Mouse (Mus musculus) lung, adult 2 months (tissue): Measurements from ENCODE around the gene Foxn3. TPM values are rescaled to one million over a fixed set of nuclear protein-coding genes. Genes with fewer than 3 reads are reported as not detected.

Source experiments
- DNase-seq: peaks from one replicate; pipeline ENCODE4 v3.0.0; 2022
- H3K4me1 ChIP-seq: fragments of 200-500 bp; 2 replicates; pipeline ENCODE4 v1.6.1; 2011; ENCODE audit warnings: low read length; ENCODE audit not compliant: control insufficient read depth, insufficient read depth
- H3K4me3 ChIP-seq: fragments of 200-500 bp; replicated peaks from 2 replicates; pipeline ENCODE3; 2011; ENCODE audit warnings: low read depth, mild to moderate bottlenecking, control low read depth, low read length; ENCODE audit errors: extremely low read depth
- CTCF ChIP-seq: fragments of 200-500 bp; IDR thresholded peaks from 2 replicates; pipeline ENCODE4 v1.5.1; 2011; ENCODE audit warnings: mild to moderate bottlenecking, low read length, control low read depth; ENCODE audit not compliant: insufficient read depth
- POLR2A ChIP-seq: fragments of 200-500 bp; IDR thresholded peaks from 2 replicates; pipeline ENCODE4 v1.6.1; 2011; ENCODE audit warnings: low read depth, mild to moderate bottlenecking, control low read depth, low read length, borderline replicate concordance; ENCODE audit errors: extremely low read depth
- WGBS: fragments of 180-500 bp; shearing (Covaris S2); methylation state at CpG from one replicate; pipeline ENCODE4 v1.1.7; 2018; 5-methylcytosine and 5-hydroxymethylcytosine counted together
- polyA plus RNA-seq: library from polyadenylated mRNA; depleted of rRNA; stranded (reverse); fragments of >200 nt; gene quantifications from 2 replicates; pipeline ENCODE4 v1.2.3, GENCODE M21; 2012

Foxn3 gene
- polyA plus RNA-seq, 1 experiment: 48.2 TPM

DNA sequence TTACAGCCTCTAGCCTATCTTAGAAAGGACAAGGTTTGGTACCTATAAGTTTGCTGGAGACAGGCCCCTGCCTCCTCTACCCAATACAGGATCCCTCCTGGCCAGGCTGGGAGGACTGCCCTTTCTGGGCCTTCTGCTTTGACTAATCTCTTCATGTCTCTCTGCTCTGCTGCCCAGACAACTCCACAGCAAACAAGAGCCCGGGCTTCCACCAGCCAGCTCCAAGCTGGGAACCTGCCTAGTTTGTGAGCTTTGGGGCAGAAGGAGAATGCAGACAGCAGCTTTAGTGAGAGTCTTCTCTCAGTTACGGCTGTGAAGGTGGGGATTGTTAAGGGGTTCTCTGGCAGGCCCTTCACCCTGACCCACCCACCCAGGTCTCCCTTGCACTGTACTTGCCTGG lies 330.0 kb downstream of the Foxn3 start:
- Histone ChIP-seq H3K4me1 (peaks cover 3% of the 10 kb centered on the region; the same call in 1 of the 2 replicates), H3K4me3 (no peak overlapping the region)
- TF ChIP-seq CTCF: no peak
- no peak for TF ChIP-seq POLR2A
- DNase-seq: no peak
- WGBS: 79% methylated on average over 2 of the region's 2 CpGs

DNA sequence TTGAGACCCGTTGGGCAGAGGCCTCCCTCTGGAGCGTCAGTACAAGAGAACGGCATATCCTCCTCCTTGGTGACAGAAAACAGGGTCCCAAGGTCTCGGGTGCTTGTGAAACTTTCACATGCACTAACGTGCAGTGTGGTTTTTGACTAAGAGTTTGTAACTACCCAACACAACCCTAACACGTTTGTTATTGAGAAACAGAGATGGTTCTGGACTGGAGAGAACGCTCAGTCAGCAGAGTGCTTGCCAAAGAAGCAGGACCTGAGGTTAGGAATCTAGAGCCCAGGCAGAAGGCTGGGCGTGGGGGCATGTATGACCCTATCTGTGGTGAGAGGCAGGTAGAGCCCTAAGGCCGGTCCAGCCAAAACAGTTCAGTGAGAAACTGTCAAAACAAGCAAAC lies 330.9 kb downstream of the Foxn3 start:
- TF ChIP-seq CTCF (no peak), POLR2A (no peak)
- no peak for DNase-seq
- peaks cover 7% of the 10 kb centered on the region; the same call in 1 of the 2 replicates for H3K4me1 ChIP-seq
- 82% methylated on average over 9 of the region's 9 CpGs for WGBS
- no peak overlapping the region for H3K4me3 ChIP-seq

DNA sequence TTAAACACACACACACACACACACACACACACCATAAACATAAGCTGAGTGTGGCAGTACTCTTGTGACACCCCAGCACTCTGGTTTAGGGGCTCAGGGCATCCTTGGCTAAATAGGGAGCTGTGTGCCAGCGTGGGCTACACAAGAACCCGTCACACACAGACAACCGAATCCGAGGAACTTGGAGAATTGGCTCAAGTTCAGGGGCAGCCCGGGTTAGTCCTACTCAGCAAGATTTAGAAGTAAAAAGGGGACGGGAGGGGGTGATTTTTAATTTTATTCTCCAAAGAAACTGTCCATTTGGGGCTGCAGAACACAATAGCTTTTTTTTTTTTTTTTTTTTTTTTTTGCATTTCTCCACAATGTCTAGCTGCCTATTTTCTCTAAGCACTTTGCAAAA lies 332.1 kb downstream of the Foxn3 start:
- 58% methylated on average over 6 of the region's 6 CpGs for WGBS
- Histone ChIP-seq H3K4me1 (peaks cover 9% of the 10 kb centered on the region; the same call in 1 of the 2 replicates), H3K4me3 (no peak overlapping the region)
- no peak for TF ChIP-seq CTCF
- TF ChIP-seq POLR2A: no peak
- DNase-seq: no peak

DNA sequence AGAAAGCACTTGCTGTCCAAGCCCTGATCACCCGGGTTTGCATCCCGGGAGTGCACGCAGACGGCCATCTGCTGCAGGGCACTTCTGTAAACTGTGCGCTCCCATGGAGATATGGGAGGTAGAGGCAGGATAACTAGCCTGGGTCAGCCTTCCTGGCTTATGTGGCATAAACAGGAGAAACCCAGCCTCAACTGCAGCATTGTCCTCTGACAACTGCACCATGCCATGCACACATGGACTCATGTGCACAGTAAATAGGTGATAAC lies 332.7 kb downstream of the Foxn3 start:
- Histone ChIP-seq H3K4me3 (no peak overlapping the region), H3K4me1 (peaks cover 9% of the 10 kb centered on the region; the same call in 1 of the 2 replicates)
- WGBS: 87% methylated on average over 5 of the region's 5 CpGs
- no peak for TF ChIP-seq CTCF
- no peak for TF ChIP-seq POLR2A
- no peak for DNase-seq

DNA sequence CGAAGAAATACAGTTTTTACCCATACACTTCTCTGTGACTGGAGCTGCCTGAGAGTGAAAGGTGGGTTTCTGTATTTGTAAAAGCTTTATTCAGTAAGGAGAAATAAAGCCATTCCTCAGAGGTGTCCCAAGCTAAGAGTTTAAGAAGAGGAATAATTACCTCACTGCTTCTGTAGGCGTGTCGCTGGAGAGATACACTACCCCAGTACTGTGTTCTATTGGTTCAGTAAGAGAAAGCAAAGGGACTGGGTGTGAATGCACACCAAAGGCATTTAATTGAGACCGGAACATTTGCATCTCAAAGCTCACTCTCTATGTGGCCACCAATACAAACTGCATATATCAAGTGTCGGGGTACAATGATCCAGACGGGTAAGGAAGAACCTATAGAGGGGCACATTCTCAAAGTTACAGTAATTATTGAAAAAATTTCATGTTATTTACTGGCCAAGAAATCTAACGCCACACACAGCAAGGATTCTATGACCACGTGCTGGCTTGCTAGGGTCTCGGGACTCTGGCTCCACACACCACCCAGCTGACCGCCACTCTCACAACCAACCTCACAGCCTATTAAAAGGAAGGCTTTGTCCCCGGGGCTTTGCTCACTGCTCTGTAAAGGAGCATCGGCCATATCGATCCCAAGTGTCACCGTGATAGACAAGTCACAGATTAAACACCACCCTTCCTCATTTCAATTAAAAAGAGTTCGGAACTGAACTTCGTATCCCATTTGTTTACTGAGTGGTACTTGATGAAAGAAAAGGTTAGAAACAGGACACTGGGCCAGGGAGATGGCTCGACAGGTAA lies 333.2 kb downstream of the Foxn3 start:
- 85% methylated on average over 17 of the region's 17 CpGs for WGBS
- TF ChIP-seq CTCF (no peak), POLR2A (no peak)
- H3K4me1 ChIP-seq: peaks cover 9% of the 10 kb centered on the region; the same call in 1 of the 2 replicates
- no peak overlapping the region for H3K4me3 ChIP-seq
- no peak for DNase-seq

DNA sequence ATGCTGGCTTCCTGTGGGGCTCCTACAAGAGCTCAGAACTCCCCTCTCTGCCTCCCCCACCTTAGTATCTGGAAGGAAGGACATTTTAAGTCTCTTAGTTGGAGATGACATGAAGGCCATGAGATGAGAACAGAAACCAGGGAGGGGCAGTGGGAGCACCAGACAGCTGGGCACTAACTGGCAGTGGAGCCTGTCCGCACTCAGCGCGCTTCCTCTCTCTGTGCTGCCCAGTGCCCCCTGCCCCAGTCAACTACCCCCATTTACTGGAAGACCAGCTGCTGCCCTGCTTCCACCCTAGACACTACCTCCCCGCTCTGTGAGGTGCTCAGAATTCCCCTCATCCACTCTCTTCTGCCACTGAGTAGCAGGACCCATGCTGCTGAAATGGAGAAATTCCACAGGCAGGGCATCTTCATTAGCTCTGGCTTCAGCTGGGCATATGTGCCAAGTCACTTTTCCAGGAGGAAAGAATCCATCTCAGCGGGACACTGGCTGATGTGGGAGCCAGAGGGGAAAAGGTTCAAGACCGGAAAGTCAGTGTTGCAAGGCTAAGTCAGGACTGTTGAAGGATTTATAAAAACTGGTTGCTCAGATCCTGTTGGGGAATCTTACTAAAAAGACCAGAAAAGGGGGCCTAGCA lies 335.9 kb downstream of the Foxn3 start:
- Histone ChIP-seq H3K4me3 (no peak overlapping the region), H3K4me1 (0 out of 2 replicates have a peak, but pooled peaks cover 7% of the 10 kb centered on the region)
- DNase-seq: peak; percentile 7
- TF ChIP-seq POLR2A (no peak), CTCF (no peak)
- WGBS: 68% methylated on average over 6 of the region's 6 CpGs

DNA sequence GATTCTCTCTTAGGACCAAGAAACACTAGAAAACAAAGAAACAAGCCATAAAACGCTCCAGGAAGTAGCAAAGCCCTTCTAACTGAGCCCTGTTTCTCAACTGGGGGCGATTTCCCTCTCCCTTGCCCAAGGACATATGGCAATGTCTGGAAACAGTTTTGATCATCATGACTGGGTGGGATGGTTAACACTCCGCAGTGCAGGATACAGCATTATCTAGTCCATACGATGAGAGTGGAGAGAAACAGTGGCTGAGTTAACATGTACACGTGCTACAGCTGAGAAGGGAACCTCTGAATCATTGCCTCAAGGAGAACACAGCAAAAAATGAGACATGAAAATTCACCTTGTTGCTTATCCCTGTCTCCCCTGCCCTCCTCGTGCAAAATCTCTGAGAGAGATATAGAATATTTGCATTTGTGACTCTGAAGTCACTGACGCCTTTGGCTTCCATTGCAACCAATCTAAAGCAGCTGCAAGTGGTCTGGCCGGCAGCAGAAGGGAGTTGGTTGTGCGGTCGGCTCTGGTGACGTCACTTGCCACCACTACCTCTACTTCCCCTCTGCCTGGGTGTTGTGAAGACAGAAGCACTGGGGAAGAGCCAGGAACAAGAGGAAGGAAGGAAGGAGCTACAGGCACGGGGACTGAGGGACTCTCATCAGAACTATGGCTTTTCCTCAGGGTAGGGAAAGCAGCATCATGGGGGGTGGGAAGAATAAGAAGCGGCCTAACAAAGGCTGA lies 338.3 kb downstream of the Foxn3 start:
- DNase-seq: peak; percentile 10
- TF ChIP-seq POLR2A (no peak), CTCF (no peak)
- Histone ChIP-seq H3K4me1 (0 out of 2 replicates have a peak, but pooled peaks cover 7% of the 10 kb centered on the region), H3K4me3 (no peak overlapping the region)
- 61% methylated on average over 13 of the region's 13 CpGs for WGBS

DNA sequence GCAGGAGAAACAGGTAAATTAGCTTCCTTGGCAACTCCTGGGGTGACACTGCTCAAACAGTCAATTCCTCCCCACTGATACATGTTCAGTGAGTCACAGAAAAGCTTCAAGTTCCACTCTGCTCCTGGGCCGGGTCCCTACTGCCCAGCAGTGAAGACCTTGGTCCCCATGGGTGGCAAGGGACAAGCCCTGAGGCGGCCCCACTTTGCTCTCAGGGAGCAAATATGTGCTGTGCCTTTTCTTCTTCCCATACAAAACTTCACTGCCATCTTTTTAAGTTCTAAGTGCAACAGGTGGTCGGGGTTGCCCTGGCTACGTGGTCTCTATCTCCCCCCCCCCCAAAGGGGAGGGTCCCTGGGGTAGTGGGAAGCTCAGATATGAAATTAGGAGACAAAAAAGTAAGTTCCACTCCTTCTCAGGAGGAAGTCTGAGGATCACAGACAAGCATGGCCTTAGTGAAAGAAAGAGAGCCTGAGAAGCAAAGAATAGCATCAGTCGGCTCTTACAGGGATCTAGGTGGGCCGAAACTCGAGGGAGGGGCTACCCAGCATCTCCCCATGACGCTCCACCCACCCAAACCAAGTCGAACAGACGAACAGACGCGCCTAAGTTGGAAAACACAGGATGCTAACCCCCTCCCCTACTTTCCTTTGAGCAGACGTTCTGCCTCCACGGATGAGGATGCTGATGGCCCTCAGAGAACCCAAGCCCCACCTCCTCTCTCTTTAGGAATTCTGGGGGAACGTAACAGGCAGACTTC lies 342.1 kb downstream of the Foxn3 start:
- DNase-seq: no peak

DNA sequence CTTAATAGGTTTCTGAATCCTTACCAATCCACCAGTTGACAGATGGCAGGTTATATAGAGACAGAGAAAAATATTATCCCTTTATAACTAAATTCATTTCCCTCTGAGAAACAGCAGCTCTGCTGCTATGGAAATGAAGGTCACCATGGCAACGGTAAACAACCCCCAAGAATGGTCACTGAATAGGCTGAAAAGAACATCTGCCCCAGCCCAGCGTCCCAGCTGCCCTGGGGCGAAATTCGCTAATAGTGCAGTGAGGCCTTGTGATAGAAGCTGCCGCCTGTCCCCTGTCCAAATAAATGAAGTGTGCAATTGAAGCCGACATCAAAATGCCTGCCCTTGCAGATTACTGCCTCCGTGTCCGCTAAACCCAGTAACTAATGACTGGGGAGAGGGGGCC lies 343.0 kb downstream of the Foxn3 start:
- no peak for TF ChIP-seq CTCF
- no peak for TF ChIP-seq POLR2A
- Histone ChIP-seq H3K4me1 (peaks cover 24% of the 10 kb centered on the region), H3K4me3 (no peak overlapping the region)
- DNase-seq: no peak
- 67% methylated on average over 8 of the region's 8 CpGs for WGBS

More for the DNA sequence above, 342.1 kb downstream of the Foxn3 start:
- H3K4me1 ChIP-seq: peaks cover 17% of the 10 kb centered on the region
- H3K4me3 ChIP-seq: no peak overlapping the region
- 80% methylated on average over 15 of the region's 15 CpGs for WGBS
- TF ChIP-seq POLR2A: no peak
- TF ChIP-seq CTCF: no peak
